In the genomic region with DNA sequence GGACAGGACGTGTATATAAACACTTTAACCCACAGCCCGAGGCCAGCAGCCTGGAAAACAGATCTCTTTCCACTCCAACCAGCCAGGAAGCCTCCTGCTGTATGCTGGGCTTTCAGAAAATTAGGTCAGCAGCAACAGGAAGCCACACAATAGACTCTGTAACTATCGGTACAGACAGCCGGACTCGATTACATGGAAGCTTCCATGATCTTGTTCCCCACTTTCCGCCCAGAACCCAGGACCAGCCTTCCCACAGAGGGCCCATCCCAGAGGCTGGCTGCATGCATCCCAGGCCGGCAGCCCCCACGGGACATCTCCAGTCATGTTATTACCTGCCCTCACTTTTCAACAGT, we compare ENCODE assay signal across 9 mouse cellular contexts. TPM values are rescaled to one million over a fixed set of nuclear protein-coding genes. Genes with fewer than 3 reads are reported as not detected.
DNase-seq lines count a peak whose midpoint lies in the region; ATAC-seq and TF ChIP-seq lines count a peak whose summit lies in the region.
"Had no signal": no experiment of that assay in that cellular context is flagged by ENCODE, and none has a peak within 500 bp of the region (broad histone marks: within the 10 kb centered on the region; RNA-seq: fewer than 3 reads in every experiment).

No protein-coding gene starts in this region.

- WGBS in forebrain, embryonic 11.5 days: 65% methylated on average over 8 of the region's 8 CpGs
- 57% methylated on average over 8 of the region's 8 CpGs for WGBS in hindbrain, embryonic 16.5 days
- 50% methylated on average over 8 of the region's 8 CpGs for WGBS in olfactory bulb, adult 2 months

- TF ChIP-seq CTCF in gastrocnemius, adult 2 months (IDR thresholded peaks at IDR 0.05): no peak
- TF ChIP-seq CTCF in olfactory bulb, adult 2 months (IDR thresholded peaks at IDR 0.05; ENCODE audit: insufficient read depth, low read depth, low read length): no peak

- ATAC-seq in forebrain, embryonic 11.5 days (replicated peaks; ENCODE audit: low FRiP score): no peak
- peak; percentile 37; the same call in 1 of the 2 replicates for ATAC-seq in hindbrain, embryonic 16.5 days
- no peak for ATAC-seq in megakaryocyte, adult 5-6 weeks (ENCODE audit: poor library complexity, severe bottlenecking)

- H3K4me3 ChIP-seq in gastrocnemius, adult 2 months: no peak overlapping the region
- H3K4me3 ChIP-seq in forebrain, embryonic 11.5 days (ENCODE audit: low read depth, low read length): no peak overlapping the region
- H3K4me3 ChIP-seq in hindbrain, embryonic 16.5 days (ENCODE audit: low read length): no peak overlapping the region
- H3K4me3 ChIP-seq in olfactory bulb, adult 2 months (ENCODE audit: insufficient read depth, low read depth, low read length): no peak overlapping the region

- H3K27ac ChIP-seq in gastrocnemius, adult 2 months: peak overlapping the region; percentile 83
- H3K27ac ChIP-seq in forebrain, embryonic 11.5 days (ENCODE audit: low read depth, low read length): 0 out of 2 replicates have a peak overlapping the region, but pooled peaks have one; percentile 41
- peak overlapping the region; percentile 5; the same call in 1 of the 2 replicates for H3K27ac ChIP-seq in hindbrain, embryonic 16.5 days (ENCODE audit: low read depth, low read length)
- H3K27ac ChIP-seq in olfactory bulb, adult 2 months (ENCODE audit: insufficient read depth, low read depth, low read length): peak overlapping the region; percentile 43; the same call in 1 of the 2 replicates

- TF ChIP-seq POLR2A in olfactory bulb, adult 2 months (IDR thresholded peaks at IDR 0.05; ENCODE audit: insufficient read depth, low read depth, low read length): no peak

- no peaks in the 10 kb centered on the region for H3K27me3 ChIP-seq in forebrain, embryonic 11.5 days (ENCODE audit: control insufficient read depth, insufficient read depth, low read length)
- no peaks in the 10 kb centered on the region for H3K27me3 ChIP-seq in hindbrain, embryonic 16.5 days (replicated peaks; ENCODE audit: control insufficient read depth, insufficient read depth, low read length)

- no peak overlapping the region for H3K9ac ChIP-seq in forebrain, embryonic 11.5 days (ENCODE audit: low read length)
- no peak overlapping the region for H3K9ac ChIP-seq in hindbrain, embryonic 16.5 days (ENCODE audit: low read depth, low read length)

- H3K36me3 ChIP-seq in forebrain, embryonic 11.5 days (ENCODE audit: control insufficient read depth, insufficient read depth, low read length): no peaks in the 10 kb centered on the region
- H3K36me3 ChIP-seq in hindbrain, embryonic 16.5 days (ENCODE audit: control insufficient read depth, insufficient read depth, low read length): no peaks in the 10 kb centered on the region

- intact Hi-C loops in gastrocnemius, adult 2 months (cut with DNase I): no loop called here
- intact Hi-C loops in left cerebral cortex, postnatal 25 days (cut with DNase I): no loop called here

- no peak overlapping the region for H3K4me2 ChIP-seq in forebrain, embryonic 11.5 days (ENCODE audit: low read depth, low read length, severe bottlenecking)
- H3K4me2 ChIP-seq in hindbrain, embryonic 16.5 days (ENCODE audit: low read length): no peak overlapping the region

- H3K4me1 ChIP-seq in forebrain, embryonic 11.5 days (replicated peaks; ENCODE audit: control insufficient read depth, insufficient read depth, low read length): peaks cover 4% of the 10 kb centered on the region; the same call in 1 of the 2 replicates
- peaks cover 2% of the 10 kb centered on the region; the same call in 1 of the 2 replicates for H3K4me1 ChIP-seq in hindbrain, embryonic 16.5 days (ENCODE audit: control insufficient read depth, insufficient read depth, low read depth, low read length)
- H3K4me1 ChIP-seq in olfactory bulb, adult 2 months (ENCODE audit: control insufficient read depth, insufficient read depth, low read length): peaks cover 12% of the 10 kb centered on the region

- DNase-seq in gastrocnemius, adult 2 months: no peak
- no peak for DNase-seq in gastrocnemius, adult 18-20 months (ENCODE audit: low spot score)
- DNase-seq in forebrain, embryonic 11.5 days (ENCODE audit: low spot score): no peak
- no peak for DNase-seq in left cerebral cortex, postnatal 25 days (ENCODE audit: low spot score in 2 of 2)
- no peak for DNase-seq in right cerebral cortex, adult 2 months (ENCODE audit: low spot score in 2 of 2)

- H3K9me3 ChIP-seq in forebrain, embryonic 11.5 days (ENCODE audit: control insufficient read depth, low read length): no peaks in the 10 kb centered on the region; the same call in 1 of the 2 replicates
- H3K9me3 ChIP-seq in hindbrain, embryonic 16.5 days (ENCODE audit: control insufficient read depth, low read length): peaks cover 11% of the 10 kb centered on the region

RNA-seq across cellular contexts. Expression of a gene that starts 39.4 kb away (rescaled TPM):
- 1 to 10 TPM in 1 of 2 experiments, under 1 TPM in 1; 0.48 to 1.9 TPM for total RNA-seq in gastrocnemius, adult 2 months (2021)
- 1 to 10 TPM; 1.9 to 2.7 TPM for total RNA-seq in gastrocnemius, adult 18-20 months (2021)
- polyA plus RNA-seq in forebrain, embryonic 11.5 days (2014; fragmentation: Nextera tagmentation; extraction: Ambion mirVana): 0.13 TPM in 1 of 2 replicates, not detected in the other
- 0.10 and 0.12 TPM in 2 replicates for polyA plus RNA-seq in hindbrain, embryonic 16.5 days (2015; fragmentation: Nextera tagmentation; extraction: Ambion mirVana)
- not detected in 2 replicates for polyA plus RNA-seq in olfactory bulb, adult 2 months (2012; ENCODE audit: insufficient read depth, insufficient read length, low replicate concordance, missing spikeins)
- under 1 TPM; 0.23 to 0.48 TPM for total RNA-seq in left cerebral cortex, postnatal 25 days (2021)
- total RNA-seq in megakaryocyte, adult 5-6 weeks (2015): not detected in 2 replicates
- not detected in 2 replicates for total RNA-seq in megakaryocyte, adult 5-6 weeks (2017)
- polyA plus RNA-seq: cortical plate, adult 2 months had no signal

Comparison
In these comparisons a context has a peak if more than half of its experiments do, and no peak if none do; other contexts are left out.
1. H3K27ac ChIP-seq: peak in every context shown above with its lines; median percentile 83 in gastrocnemius, adult 2 months; 43 in olfactory bulb, adult 2 months; 41 in forebrain, embryonic 11.5 days; 5 in hindbrain, embryonic 16.5 days.